Mouse (Mus musculus) MEL-GATA-1-ER (cell line): ENCODE results near the gene Bend6.

Experiments
- DNase-seq: peaks from one replicate; pipeline ENCODE4 v3.0.0-alpha.2; 2012; ENCODE audit warnings: low read depth; ENCODE audit errors: extremely low read depth

Bend6 gene

GRCm38 (mm10) chr1:33813495-33813867 is 94.1 kb downstream of the Bend6 start:
- DNase-seq: peak; percentile 21

GRCm38 (mm10) chr1:33803323-33803722 is 104.3 kb downstream of the Bend6 start:
- DNase-seq: no peak
